Mouse (Mus musculus) midbrain, postnatal 0 days (tissue): ENCODE results near the gene Pla2g4e. TPM values are rescaled to one million over a fixed set of nuclear protein-coding genes. Genes with fewer than 3 reads are reported as not detected.
A peak's percentile ranks its signal among the peaks of the same experiment; 100 is the strongest.

Experiments
- ATAC-seq: fragments of 200-750 bp; cut with Nextera tagmentation; 2 replicates; pipeline ENCODE4 v1.8.0; 2017; ENCODE audit warnings: moderate number of reproducible peaks, mild to moderate bottlenecking, moderate TSS enrichment, moderate library complexity; ENCODE audit not compliant: low FRiP score
- DNase-seq: peaks from one replicate; pipeline ENCODE4 v3.0.0-alpha.2; 2015; ENCODE audit warnings: low spot score
- H3K27ac ChIP-seq: fragments of 300-500 bp; sonication (generic); 2 replicates; pipeline ENCODE4 v1.5.1; 2014; ENCODE audit warnings: low read depth, mild to moderate bottlenecking, low read length, mixed read lengths
- H3K27me3 ChIP-seq: fragments of 300-500 bp; sonication (generic); 2 replicates; pipeline ENCODE4 v1.6.1; 2014; ENCODE audit warnings: low read length, control low read depth, mixed read lengths; ENCODE audit not compliant: insufficient read depth
- H3K36me3 ChIP-seq: fragments of 300-500 bp; sonication (generic); 2 replicates; pipeline ENCODE4 v1.6.1; 2014; ENCODE audit warnings: low read length, control low read depth, mixed read lengths; ENCODE audit not compliant: insufficient read depth
- H3K4me1 ChIP-seq: fragments of 300-500 bp; sonication (generic); 2 replicates; pipeline ENCODE4 v1.6.1; 2014; ENCODE audit warnings: mild to moderate bottlenecking, control low read depth, antibody characterized with exemption, low read length, mixed read lengths; ENCODE audit not compliant: insufficient read depth
- H3K4me2 ChIP-seq: fragments of 300-500 bp; sonication (generic); 2 replicates; pipeline ENCODE4 v1.6.1; 2014; ENCODE audit warnings: low read depth, mild to moderate bottlenecking, low read length, mixed read lengths; ENCODE audit not compliant: poor library complexity, severe bottlenecking
- H3K4me3 ChIP-seq: fragments of 300-500 bp; sonication (generic); 2 replicates; pipeline ENCODE4 v1.5.1; 2014; ENCODE audit warnings: low read depth, mild to moderate bottlenecking, low read length, moderate library complexity
- H3K9ac ChIP-seq: fragments of 300-500 bp; sonication (generic); replicated peaks from 2 replicates; pipeline ENCODE4 v1.6.1; 2014; ENCODE audit warnings: mild to moderate bottlenecking, low read length, moderate library complexity, mixed read lengths; ENCODE audit not compliant: poor library complexity, severe bottlenecking
- H3K9me3 ChIP-seq: fragments of 300-500 bp; sonication (generic); 2 replicates; pipeline ENCODE4 v1.6.1; 2016; ENCODE audit warnings: low read length, control low read depth
- CTCF ChIP-seq: IDR thresholded peaks from 2 replicates; pipeline ENCODE4 v1.5.1; 2016; ENCODE audit warnings: antibody characterized with exemption, mild to moderate bottlenecking
- WGBS: fragments of 180-500 bp; shearing (Covaris S2); extraction: QIAGEN DNeasy Blood & Tissue Kit; methylation state at CpG from one replicate; pipeline ENCODE4 v1.1.7; 2014; 5-methylcytosine and 5-hydroxymethylcytosine counted together
- polyA plus RNA-seq: library from polyadenylated mRNA; unstranded; fragments of >200 nt; fragmentation: Nextera tagmentation; extraction: Ambion mirVana; gene quantifications from 2 replicates; pipeline ENCODE4 v1.2.1, GENCODE M21; 2015
- total RNA-seq: library from RNA; depleted of rRNA; stranded (reverse); fragments of >200 nt; gene quantifications from 2 replicates; pipeline ENCODE4 v1.2.3, GENCODE M21; 2014

The Pla2g4e gene
- total and polyA plus RNA-seq, 2 experiments from 2014 or later, result 10.3 to 18.5 TPM

DNA sequence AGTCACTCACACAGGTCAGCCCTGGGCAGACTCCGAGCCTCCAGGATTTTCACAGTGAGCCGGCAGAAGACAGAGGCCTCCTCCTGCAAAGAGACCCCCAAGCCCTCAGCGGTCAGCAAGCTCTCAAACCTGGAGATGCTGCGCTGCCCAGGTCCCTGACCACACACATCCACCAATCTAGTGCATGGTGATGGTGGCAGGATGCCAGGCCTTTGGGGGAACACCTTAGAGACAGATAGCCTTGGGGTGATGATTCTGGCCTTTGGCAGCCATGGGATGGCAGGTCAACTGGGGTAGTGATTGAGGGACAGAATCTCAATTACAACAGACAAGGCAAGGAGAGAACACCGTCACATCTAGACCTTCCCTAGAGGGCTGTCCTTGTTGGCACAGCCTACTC, 39.0 kb upstream of the Pla2g4e start:
- TF ChIP-seq CTCF, result no peak
- ATAC-seq (no peak), DNase-seq (no peak)
- H3K4me2 ChIP-seq, result no peak overlapping the region
- no peak overlapping the region for H3K27ac ChIP-seq
- H3K4me1 ChIP-seq, result no peaks in the 10 kb centered on the region
- no peak overlapping the region for H3K4me3 ChIP-seq
- H3K36me3 ChIP-seq, result no peaks in the 10 kb centered on the region
- no peaks in the 10 kb centered on the region for H3K9me3 ChIP-seq
- no peaks in the 10 kb centered on the region for H3K27me3 ChIP-seq
- 78% methylated on average over 5 of the region's 5 CpGs for WGBS
- H3K9ac ChIP-seq, result no peak overlapping the region

DNA sequence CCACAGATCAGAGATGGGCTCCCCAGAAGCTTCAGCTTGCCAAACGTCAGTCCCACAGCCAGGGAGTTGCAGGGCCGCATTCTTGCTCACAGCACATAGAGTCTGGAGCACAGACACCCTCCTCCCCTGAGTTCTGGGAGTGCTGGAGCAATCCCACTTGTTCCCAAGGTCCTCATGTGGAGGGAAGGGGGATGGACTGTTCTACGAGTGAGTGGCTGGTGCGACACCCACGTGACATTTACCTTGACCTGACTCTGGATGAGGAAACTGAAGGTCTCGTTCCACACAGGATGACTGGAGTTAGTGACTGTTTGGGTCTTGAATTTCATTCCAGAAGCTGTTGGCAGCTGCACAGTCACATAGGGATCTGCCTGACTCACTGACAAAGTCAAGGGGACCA, 38.4 kb upstream of the Pla2g4e start:
- Histone ChIP-seq H3K9ac (no peak overlapping the region), H3K27me3 (no peaks in the 10 kb centered on the region), H3K4me1 (no peaks in the 10 kb centered on the region), H3K36me3 (no peaks in the 10 kb centered on the region), H3K9me3 (no peaks in the 10 kb centered on the region), H3K4me2 (no peak overlapping the region), H3K27ac (no peak overlapping the region), H3K4me3 (no peak overlapping the region)
- TF ChIP-seq CTCF, result no peak
- ATAC-seq, result no peak
- DNase-seq, result no peak
- 64% methylated on average over 6 of the region's 6 CpGs for WGBS

GRCm38 (mm10) chr2:120281221-120281620, 36.1 kb upstream of the Pla2g4e start:
- Histone ChIP-seq H3K9me3 (no peaks in the 10 kb centered on the region), H3K27me3 (no peaks in the 10 kb centered on the region), H3K27ac (no peak overlapping the region), H3K36me3 (no peaks in the 10 kb centered on the region), H3K4me3 (no peak overlapping the region), H3K9ac (no peak overlapping the region), H3K4me2 (no peak overlapping the region), H3K4me1 (no peaks in the 10 kb centered on the region)
- 54% methylated on average over 3 of the region's 3 CpGs for WGBS
- DNase-seq (no peak), ATAC-seq (no peak)
- TF ChIP-seq CTCF, result peak; percentile 47

DNA sequence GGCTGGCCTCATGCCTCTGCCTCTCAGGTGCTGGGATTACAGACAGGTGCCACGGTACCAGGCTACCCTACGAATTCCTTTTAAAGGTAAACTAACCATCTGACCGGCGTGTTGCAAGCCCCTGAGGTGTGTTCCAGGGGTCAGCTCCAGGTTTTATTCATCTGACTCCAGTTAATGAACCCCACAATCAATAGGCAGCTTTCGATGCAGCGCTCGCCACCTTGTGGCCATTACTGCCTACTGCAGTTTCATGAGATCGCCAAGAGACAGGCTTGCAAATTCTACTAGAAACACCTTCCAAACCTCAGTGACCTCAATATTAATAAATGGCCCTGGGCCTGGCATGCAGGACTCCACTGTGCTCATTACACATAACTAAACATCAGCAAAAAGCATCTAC, 34.8 kb upstream of the Pla2g4e start:
- Histone ChIP-seq H3K4me2 (no peak overlapping the region), H3K27me3 (no peaks in the 10 kb centered on the region), H3K4me3 (no peak overlapping the region), H3K36me3 (no peaks in the 10 kb centered on the region), H3K9ac (no peak overlapping the region), H3K9me3 (no peaks in the 10 kb centered on the region), H3K27ac (no peak overlapping the region), H3K4me1 (no peaks in the 10 kb centered on the region)
- no peak for ATAC-seq
- DNase-seq, result peak; percentile 68
- WGBS, result 13% methylated on average over 8 of the region's 8 CpGs
- TF ChIP-seq CTCF, result peak; percentile 91

GRCm38 (mm10) chr2:120276951-120277350, 31.8 kb upstream of the Pla2g4e start:
- no peak overlapping the region for H3K27ac ChIP-seq
- H3K9ac ChIP-seq, result no peak overlapping the region
- H3K4me1 ChIP-seq, result no peaks in the 10 kb centered on the region
- no peak for TF ChIP-seq CTCF
- WGBS, result 82% methylated on average over 4 of the region's 4 CpGs
- H3K36me3 ChIP-seq, result no peaks in the 10 kb centered on the region
- no peaks in the 10 kb centered on the region for H3K27me3 ChIP-seq
- no peak overlapping the region for H3K4me2 ChIP-seq
- no peak for DNase-seq
- ATAC-seq, result no peak
- no peak overlapping the region for H3K4me3 ChIP-seq
- H3K9me3 ChIP-seq, result no peaks in the 10 kb centered on the region

DNA sequence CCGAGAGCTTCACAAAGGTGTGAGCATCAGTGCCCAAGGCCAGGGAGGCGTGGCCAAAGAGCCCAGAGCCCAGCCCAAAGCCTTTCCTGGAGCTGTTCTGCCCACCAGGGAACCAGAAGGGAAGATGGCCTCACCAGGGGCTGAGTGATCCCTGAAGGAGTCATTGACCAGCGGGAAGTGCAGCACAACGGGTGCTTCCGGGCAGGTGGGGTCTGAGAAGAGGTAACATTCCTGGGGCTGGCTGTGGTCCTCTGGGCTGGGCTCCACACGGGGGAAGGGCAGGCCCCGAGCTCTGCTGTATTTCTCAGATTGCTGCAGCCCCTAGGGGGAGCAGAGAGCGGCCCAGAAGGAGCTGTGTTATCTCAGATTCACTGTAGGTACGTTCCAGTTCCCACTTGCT, 23.5 kb upstream of the Pla2g4e start:
- ATAC-seq (no peak), DNase-seq (no peak)
- H3K4me1 ChIP-seq, result no peaks in the 10 kb centered on the region
- 6% methylated on average over 9 of the region's 9 CpGs for WGBS
- no peak overlapping the region for H3K4me3 ChIP-seq
- no peak overlapping the region for H3K9ac ChIP-seq
- H3K4me2 ChIP-seq, result no peak overlapping the region
- TF ChIP-seq CTCF, result peak; percentile 45
- no peaks in the 10 kb centered on the region for H3K27me3 ChIP-seq
- H3K36me3 ChIP-seq, result no peaks in the 10 kb centered on the region
- H3K9me3 ChIP-seq, result no peaks in the 10 kb centered on the region
- no peak overlapping the region for H3K27ac ChIP-seq
